Mouse (Mus musculus) heart, adult 10 weeks (tissue): ENCODE results near the gene Bahcc1. TPM values are rescaled to one million over a fixed set of nuclear protein-coding genes. Genes with fewer than 3 reads are reported as not detected.

Source experiments
- polyA plus RNA-seq: library from polyadenylated mRNA; stranded (reverse); fragments of 350-450 nt; fragmentation: Illumina TruSeq; extraction: RNeasy Lipid Tissue Mini Kit (QIAGEN cat#74804); gene quantifications from one replicate; pipeline ENCODE4 v1.2.3, GENCODE M21; 2014; ENCODE audit warnings: low read depth, low replicate concordance

Gene Bahcc1
- 8.2 TPM for polyA plus RNA-seq

DNA sequence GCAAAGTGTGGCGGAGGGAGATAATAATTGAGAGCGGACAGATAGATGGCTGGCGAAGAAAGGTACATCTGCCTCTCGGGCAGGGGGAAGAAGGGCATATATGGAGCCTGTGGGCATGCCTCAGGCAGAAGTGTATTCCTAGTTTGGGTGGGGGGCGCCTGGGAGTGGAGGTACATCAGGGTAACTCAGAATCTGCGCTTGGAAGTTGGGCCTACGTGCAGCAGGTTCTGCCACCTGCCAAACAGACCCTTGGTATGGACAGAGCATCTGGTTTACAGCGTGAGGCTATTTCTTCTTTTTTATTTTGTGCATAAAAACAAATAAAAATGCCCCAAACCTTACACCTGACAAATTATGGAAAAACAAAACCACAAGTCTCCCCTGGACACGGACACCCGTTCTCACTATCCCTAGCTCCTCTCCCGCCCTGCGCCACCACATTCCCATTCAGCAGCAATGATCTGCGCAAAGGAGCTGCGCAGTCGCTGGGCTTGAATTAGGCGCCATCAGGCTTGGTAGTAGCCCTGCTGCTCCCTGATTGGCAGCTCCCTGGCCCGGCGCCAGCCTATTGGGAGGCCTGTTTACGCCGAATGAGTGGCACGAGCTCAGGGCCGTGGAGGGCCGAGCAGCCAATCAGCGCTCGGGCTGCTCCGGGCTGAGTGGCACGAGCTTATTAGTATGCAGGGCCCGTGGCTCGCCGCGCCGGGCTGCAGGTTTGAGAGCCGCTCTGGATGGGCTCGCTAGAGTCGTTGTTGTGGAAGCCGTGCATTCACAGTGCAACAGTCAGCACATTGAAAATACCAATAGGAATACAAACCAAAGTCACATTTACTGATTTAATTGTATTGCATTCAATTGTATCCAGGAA, at the start of gene Bahcc1:
Bahcc1 (plus strand) TSS at position 718 of the 868 bp plus-strand sequence.

Other genes starting within 250 kb of the Bahcc1 start
- gene Aatk, start 185.8 kb upstream of the Bahcc1 start, polyA plus RNA-seq, result 3.0 TPM
- gene Cep131, start 146.1 kb upstream of the Bahcc1 start, polyA plus RNA-seq, result 5.7 TPM
- gene Tepsin, start 134.2 kb upstream of the Bahcc1 start, polyA plus RNA-seq, result 12.5 TPM
- gene Ndufaf8, start 134.0 kb upstream of the Bahcc1 start, polyA plus RNA-seq, result 112 TPM
- 75.6 TPM for gene Slc38a10, start 81.6 kb upstream of the Bahcc1 start, polyA plus RNA-seq
- gene Actg1, start 115.6 kb downstream of the Bahcc1 start, polyA plus RNA-seq, result 443 TPM
- gene Fscn2, start 128.6 kb downstream of the Bahcc1 start, polyA plus RNA-seq, result not detected
- 12.4 TPM for gene Faap100, start 145.8 kb downstream of the Bahcc1 start, polyA plus RNA-seq
- 46.6 TPM for gene Nploc4, start 204.8 kb downstream of the Bahcc1 start, polyA plus RNA-seq
- not detected for gene Tspan10, start 209.7 kb downstream of the Bahcc1 start, polyA plus RNA-seq
- gene Pde6g, start 220.6 kb downstream of the Bahcc1 start, polyA plus RNA-seq, result 1.0 TPM
- gene Oxld1, start 225.1 kb downstream of the Bahcc1 start, polyA plus RNA-seq, result 53.5 TPM
- gene Ccdc137, start 225.2 kb downstream of the Bahcc1 start, polyA plus RNA-seq, result 10.3 TPM
- 11.3 TPM for gene Arl16, start 234.7 kb downstream of the Bahcc1 start, polyA plus RNA-seq